Mouse (Mus musculus) stomach, postnatal 0 days (tissue): Measurements from ENCODE around the gene Klf7.

Experiments used
- CTCF ChIP-seq: IDR thresholded peaks from 2 replicates; pipeline ENCODE4 v1.5.1; 2016; ENCODE audit warnings: antibody characterized with exemption, low read depth, mild to moderate bottlenecking, moderate library complexity
- EP300 ChIP-seq: optimal IDR thresholded peaks from 2 replicates; pipeline ENCODE3; 2016; ENCODE audit warnings: antibody characterized with exemption

DNA sequence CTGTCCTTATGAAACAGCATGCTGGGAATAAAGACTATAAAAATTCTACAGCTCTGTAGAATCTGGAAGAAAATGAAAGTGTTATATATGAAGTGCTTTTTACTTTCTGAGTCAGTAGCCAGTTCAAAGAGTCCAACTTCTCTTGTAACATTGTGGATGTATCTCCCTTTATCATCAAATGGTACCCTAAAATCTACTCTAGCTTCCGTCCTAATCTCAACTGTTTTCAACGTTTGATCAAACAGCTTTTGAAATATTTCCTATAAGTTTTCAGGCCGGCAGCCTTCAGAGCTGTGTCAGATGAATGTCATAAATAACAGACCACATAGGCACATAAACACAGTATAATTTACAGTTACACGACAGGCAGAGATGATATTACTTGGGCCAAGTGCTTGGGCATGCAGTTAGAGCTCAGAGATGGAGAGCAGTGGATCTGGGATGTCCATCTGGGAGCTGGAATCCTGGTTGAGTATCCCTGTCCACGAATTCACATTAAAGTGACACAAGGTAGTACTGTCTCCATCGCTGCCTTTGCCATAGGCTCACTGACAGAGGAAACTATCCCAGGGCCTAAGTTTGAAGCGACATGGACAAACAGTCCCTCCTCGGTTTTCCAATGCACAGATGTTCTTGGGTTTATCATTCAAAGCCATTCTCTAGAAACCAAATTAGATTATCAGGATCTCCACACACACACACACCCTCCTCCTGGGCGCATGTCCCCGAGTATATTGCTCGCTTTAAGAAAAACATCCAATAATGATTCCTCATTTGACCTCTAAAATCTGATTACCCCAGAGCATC, 4.4 kb downstream of the Klf7 start:
- TF ChIP-seq CTCF (no peak), EP300 (no peak)
